Mouse (Mus musculus): ENCODE results near the gene Ropn1l.

Gene Ropn1l

DNA sequence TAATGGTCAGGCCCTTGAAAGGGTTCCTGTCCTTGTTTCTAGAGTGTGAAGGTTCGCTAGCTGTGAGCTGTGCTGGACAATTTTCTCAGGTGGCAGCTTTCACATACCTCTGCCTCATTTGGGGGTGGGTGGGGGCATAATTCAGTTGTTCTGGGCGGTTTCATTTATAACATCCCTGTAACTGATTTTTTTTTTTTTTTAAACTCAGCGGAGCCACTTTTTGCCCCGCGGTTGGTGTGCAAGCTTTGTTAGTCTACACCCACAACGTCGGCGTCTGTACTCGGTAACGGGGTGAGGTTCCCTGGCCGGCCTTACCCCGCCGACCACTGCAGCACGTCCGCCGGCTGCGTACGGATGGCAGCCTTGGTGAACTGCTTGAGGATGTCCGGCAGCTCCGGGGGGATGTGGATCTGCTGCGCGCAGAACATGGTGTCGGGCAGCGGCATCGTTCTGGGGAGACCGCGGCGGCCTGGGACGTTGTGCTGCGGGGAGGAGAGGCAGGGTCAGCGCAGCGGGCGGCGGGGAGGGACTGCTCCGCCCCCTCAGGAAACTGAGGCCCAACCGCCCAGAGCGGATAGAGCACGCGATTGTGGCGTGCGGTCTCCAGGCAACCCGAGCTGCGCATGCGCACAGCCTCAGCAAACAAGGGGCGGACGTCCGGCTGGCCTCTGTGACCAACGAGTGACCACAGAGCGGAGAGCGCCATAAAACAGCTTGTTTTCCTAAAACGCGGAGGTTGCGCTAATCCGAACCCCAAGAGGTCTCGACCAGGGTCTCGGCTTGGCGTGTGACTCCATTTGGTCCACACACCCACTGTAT is at the start of gene Ropn1l:
Gene Ropn1l, minus strand, starts transcription at position 640 of the 819 bp plus-strand sequence.
- peak; percentile 93 for DNase-seq

DNA sequence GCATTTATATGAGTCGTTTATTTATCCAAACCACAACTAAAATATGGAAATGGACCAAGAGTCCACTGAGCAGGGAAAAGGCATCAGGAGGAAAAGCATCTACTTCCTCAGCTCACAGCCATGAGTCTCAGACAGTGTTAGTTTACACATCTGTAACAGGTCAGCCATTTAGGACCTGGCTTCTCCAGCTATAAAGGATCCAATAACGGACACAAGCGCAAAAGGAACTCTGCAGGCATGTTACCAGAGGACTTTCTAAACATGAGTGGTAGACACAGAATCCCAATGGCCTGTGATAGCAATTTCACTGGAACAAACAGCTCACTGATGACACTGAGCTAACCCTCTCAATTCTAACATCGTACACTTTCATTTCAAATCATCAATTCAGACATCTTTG is 49.5 kb upstream of the Ropn1l start:
- DNase-seq, result no peak

DNA sequence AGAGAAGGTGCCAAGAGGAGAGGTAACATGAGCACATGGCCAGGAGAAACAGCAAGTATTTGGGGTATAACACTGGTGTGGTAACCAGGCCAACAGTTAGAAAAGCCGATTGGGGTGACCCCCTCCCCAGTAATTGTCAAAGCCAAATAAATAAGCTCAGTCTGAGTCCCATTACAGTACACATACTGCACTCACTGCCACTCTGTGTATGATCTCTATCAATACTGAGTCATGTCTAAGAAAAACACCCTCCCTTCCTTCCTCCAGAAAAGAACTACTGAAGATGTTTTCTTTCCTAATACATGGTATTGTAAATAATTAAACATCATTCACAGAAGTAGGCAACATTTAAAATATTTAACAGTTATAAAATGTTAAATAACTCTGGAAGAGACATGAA is 48.8 kb upstream of the Ropn1l start:
- DNase-seq, result no peak

DNA sequence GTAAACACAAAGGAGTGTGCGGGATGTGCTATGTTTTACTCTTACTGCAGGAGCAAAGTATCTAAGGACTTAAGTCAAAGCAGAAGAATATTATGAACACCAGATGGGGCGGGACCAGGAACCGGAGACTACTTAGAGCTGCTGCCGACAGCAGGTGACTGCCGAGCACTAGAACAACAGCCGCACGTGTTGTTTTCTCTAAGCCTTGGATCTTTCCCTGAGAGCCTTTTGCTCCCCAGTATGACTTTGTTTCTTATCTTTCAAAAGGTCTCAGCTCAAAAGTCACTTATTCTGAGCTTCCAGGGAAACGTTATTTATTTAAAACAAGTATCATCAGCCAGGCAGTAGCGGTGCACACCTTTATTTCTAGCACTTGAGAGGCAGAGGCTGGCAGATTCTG is 41.3 kb upstream of the Ropn1l start:
- no peak for DNase-seq

DNA sequence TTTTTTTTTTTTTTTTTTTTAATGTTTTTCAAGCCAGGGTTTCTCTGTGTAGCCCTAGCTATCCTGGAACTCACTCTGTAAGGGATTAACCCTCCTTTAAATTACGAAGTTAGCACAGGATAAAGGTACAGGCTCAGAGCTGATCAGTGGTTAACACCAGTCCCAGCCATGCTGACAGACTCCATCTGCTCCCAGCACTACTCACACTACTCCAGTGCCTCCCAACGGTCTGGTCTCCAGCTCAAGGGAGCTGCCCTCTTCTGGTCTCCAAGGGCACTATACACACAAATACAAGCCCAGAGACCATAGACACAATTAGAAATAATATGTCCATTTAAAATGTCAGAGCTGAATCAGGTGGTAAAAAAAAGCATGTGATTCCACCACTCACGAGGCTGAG is 40.8 kb upstream of the Ropn1l start:
- DNase-seq, result no peak

DNA sequence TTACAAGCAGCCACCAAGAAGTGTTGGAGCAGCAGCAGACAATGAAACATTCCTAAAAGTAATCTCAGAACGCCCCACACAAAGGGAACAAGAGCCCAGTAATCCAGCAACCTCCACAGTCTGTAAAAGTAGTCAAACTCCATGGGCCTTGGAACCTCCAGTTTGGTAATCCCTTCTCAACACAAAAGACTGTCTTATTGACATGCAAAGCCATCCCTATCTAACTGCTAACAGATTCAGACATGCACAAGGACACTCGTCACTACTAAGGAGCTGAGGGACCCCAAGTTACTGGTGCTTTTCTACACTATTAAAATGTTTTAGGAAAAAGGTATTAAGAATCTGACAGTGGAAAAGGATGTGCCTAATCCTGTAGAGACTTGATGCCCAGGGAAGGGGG is 33.9 kb upstream of the Ropn1l start:
- no peak for DNase-seq

DNA sequence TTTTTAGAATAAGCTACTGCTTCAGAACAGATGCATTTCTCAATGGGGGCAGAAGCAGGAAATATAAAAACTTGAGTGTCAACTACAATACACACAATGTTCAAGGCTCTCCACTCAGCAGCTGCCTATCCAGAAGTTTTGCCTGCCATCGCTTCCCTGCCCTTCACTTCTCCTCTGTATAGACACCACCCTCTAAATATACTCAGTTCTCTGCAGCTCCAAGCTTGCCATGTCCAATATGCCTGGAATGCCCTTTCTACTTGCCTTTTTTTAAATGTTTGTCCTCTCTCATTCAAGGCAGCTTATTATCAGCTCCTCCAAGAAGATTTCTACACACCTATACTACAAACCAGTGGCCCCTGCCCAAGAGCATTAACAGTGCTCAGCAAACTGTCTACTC is 23.1 kb upstream of the Ropn1l start:
- no peak for DNase-seq

DNA sequence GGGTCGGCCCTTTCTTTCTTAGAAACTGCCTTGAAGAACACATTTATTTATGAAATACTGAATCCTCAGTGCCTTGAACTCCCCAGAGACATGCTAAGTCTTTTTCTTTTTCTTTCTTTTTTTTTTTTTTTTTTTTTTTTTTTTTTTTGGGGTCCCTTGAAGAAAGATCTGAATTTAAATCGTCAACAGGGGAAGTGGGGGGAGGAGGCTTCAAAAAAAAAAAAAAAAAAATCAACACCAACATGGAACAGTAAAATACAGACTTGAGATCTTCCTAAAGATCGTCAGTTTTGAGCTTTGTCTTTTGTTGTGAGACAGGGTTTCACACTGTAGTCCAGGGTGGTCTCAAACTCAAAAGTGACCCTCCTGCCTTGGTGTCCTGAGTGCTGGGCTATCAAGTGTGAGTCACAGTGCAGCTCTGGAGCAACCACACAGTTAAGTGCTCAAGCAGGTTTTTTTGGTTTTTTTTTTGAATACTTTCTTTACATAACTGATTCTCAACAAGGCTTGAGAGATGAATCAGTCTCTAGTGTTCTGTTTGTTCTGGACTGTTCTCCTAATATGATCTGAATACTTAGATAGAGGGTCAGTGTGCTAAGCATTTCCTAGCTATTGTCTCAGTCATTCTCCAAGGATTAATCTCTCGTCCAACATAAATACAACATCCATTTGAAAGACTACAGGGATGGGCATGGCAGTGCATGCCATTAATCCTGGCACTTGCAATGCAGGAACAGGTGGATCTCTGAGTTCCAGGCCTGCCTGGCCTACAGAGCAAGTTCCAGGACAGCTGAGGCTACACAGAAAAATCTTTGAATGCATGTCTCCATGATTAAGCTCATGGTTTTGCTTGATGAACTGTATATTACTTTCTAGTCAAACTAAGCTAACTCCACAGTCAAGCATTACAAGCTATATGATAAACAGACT is 19.4 kb upstream of the Ropn1l start:
- DNase-seq, result no peak

DNA sequence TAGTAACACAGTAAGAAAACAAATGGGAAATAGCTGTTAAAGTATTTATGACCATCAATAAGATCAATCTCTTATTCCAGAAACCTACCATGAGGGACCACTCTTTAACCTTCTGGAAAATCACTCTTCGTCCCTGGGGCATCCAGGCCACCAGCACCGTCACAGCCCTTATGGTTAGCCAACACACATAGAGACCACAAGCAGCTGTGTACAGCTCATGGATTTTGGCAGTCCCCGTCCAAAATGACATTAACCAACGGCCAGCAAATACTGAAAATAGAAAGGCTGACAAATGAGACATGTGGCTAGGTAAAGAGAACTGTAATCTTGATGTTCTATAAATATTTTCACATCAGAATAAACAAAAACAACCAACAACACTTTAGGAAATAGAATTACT is 18.0 kb upstream of the Ropn1l start:
- no peak for DNase-seq

DNA sequence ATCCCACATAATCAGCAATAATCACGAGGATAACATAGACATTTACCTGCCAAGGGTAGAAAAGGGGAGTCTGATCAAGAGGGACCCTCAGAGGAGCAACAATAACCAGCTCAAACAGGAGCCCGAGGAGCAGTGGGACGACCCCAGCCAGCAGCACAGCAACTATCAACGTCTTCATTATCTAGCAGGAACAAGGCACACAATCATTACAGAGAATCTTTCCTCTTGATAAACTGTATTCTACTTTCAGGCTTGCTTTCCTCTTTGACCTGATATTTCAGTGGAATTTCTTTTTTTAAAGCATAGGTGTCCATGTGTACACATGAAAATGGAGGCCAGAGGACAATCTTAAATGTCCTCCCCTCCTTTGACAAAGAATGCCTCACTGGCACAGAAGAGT is 16.0 kb upstream of the Ropn1l start:
- no peak for DNase-seq

DNA sequence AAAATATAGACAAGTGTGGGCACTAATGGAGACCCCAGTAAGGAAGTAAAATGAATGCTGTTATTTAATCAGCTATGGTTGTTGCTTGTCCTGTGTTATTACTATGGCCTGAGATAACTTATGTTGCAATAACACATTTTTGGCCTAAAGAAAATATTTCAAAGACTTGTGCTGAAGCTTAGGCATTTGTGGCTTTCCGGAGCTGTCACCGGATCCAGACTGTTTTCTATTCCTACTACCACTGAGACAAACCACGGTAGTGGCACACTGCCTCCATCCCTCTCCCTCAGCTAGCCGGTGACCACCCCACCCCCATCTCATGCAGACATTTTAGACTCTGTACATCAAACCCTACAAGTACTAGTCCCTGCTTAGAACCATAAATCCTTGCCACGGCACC is 15.3 kb upstream of the Ropn1l start:
- DNase-seq, result no peak

DNA sequence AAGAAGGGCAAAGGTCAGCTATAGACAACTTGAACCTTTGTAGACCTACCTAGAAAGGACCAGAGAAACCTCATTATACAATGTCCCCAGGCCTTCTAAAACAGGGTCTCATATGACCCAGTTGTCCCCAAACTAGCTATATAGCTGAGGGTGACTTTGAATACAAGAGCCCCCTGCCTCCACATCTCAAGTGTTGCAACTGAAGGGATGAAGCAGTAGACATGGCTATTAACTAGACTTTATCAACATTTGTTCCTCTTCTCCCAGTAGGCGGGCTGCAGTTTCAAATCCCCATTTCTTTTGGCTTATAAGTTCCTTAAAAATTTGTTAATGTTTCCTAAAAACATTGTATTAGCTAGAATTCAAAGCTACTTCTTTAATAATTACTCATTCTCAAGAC is 13.2 kb upstream of the Ropn1l start:
- no peak for DNase-seq

DNA sequence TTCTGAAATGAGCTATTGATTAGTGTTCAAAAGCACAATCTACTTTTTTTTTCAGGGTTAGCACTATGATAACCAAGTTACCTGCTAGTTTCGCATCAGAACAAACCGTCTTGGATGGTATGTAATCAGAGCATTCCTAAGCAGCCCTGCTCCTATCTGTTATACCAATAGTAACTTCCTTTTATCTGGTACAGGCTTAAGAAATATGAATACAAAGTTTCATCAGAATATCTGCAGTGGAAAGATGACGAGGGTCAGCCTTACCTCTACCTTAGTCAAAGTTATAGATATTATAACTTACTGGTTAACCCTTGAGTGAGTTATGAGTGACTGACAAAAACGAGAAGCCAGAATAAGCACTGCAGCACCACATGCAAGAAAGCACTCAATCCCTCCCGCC is 12.8 kb upstream of the Ropn1l start:
- DNase-seq, result no peak

DNA sequence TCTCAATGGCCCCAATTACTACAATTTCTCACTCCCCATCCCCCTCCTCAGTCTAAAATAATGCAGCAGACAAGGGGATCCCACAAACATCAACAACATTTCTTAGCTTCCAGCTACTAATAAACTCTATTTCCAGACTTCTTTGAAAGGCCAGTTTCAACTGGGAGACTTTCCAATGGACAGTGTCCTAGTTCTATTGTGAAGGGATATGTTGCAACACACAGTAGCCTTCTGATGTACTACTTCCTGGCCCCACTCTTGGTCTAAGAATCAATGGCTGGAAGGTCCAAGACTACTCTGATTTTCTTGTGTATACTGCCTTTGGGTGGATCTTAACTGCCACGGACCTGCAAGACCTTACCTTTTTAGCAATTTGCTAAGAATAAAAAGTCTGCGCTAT is 12.3 kb upstream of the Ropn1l start:
- DNase-seq, result no peak

DNA sequence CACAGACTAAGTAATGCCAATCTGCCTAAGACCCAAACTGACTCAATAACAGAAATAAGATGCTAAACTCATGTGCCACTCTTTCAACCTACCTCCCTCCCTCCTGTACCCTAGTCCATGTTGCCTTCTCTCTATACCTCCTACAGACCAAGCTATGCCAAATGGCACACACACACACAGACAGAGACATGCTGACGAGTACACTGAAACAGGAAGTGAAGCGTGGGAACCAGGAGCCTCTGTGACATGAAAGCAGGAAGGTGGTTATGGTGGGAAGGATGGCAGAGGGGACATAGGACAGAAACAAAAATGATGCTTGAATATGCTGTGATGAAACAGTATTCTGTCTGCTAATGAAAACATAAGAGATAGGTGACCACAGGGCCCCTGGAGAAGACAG is 7.0 kb upstream of the Ropn1l start:
- DNase-seq, result no peak

DNA sequence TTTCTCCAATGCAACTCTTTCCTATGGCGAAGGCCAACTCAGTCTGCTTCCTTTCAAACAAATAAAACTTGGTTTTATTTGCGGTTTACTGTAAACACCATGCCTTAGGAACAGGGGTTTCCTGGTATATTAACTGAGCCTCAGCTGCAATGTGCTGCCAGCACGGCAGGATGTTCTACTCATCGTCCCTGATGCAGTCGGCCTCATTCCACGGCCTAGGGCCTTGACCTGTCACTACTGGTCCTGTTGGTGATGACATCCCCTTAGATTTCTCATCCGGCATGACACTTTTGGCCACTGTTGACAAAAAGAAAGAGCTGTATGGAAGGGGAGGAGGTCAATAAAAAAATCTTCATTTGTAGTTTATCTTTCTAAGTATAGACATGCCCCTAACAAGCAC is 4.5 kb upstream of the Ropn1l start:
- DNase-seq, result no peak

DNA sequence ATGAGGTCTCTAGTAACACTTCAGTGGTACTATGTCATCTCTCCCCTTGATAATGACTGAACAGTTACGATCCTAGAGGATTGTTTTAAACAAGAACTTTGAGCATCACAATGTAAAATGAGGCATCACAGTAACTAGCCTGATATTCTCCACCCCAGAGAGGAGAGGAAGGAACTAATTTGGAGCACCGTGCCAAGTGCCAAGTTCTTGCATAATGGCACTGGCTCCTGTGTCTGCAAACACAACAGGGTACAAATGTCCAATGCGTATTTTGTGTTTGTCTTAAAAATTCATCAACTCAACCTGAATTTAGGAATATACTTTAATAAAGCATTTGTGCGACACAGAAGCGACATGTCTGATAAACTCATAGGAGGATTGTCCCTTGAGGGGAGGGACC is 2.8 kb upstream of the Ropn1l start:
- no peak for DNase-seq

DNA sequence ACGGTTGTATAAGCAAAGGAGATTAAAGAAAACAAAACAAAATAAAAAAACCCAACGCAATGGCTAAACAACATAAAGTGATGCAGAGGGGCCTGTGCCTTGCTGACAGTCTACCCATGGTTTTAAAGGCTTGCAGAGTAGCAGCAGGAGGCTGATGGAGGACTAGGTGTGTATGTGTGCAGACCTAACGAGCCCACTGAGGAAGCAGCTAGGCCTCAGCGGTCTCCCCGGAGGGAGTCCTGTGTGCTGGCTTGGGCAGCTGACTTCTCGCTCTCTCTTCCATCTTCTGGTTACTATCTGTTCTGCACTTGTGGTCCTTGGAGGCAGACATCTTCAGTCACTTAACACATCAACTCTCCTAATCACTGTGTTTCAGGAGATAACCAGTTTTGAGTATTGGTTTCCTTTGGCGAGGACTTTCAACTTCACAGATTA is 1.3 kb upstream of the Ropn1l start:
- DNase-seq, result no peak

DNA sequence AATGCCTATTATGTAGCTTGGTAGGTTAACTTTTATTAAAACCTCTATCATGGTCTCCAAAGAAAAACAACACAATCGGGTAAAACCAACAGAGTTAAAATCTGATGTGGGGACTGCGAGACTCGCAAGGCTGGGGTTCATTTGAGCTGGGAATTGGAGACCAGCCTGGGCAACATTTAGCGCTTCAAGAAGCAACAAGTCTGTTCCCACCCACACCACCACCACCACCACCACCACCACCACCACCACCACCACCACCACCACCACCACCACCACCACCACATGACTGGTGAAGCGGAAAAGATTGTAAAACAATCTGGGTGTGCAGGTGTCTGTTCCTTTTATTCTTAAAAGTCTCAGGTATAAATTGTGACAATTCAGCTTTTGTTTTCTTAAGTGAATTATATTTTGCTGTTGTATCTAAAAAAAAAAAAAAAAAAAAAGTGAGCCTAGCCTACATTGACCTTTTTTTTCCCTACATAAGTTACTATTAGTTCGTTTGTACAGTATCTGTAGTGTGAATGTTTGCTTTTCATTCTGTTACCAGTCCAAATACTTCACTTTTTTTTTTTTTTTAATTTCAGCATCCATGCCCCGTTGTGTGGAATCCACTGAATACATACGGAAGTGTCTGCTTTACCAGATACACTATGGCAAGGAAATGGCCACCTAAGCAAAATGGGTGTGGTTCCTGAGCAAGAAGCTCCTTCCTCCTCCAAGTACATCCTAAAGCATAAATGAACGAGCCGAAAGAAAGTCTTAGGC is 741 bp upstream of the Ropn1l start:
- DNase-seq, result no peak

DNA sequence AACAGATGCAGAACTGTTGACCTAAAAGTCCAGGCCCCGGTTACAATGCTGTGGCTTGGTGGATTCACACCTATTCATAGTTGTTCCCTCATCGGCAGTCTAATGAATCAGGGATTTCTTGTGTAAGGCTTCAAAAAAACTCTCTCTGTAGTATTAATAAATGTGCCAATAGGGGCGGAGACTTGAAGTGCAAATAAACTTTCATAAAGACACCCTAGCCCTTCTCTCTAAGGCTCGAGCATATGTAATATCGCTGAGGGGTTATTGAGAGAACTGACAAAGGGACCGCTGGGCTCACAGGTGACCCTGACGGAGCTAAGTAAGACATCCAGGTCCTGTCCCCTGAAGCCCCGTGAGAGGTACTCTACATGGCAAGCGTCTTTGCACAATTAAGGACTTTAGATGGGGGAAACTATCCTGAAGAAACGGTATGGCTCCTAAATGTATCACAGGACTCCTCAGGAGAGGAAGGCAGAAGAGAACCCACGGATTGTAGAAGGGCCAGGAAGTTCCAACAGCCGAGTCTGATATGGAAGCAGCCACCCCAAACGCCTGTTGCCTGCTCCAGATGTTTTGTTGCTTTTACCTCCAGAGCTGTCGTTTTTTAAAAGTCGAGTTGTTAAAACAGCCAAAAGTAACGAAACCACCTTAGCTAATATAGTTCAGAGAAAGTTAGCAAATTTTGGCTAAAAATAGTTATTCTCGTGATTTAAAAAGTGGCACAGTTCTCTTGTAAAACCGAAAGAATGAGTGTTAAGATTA is 1.0 kb downstream of the Ropn1l start:
- no peak for DNase-seq

DNA sequence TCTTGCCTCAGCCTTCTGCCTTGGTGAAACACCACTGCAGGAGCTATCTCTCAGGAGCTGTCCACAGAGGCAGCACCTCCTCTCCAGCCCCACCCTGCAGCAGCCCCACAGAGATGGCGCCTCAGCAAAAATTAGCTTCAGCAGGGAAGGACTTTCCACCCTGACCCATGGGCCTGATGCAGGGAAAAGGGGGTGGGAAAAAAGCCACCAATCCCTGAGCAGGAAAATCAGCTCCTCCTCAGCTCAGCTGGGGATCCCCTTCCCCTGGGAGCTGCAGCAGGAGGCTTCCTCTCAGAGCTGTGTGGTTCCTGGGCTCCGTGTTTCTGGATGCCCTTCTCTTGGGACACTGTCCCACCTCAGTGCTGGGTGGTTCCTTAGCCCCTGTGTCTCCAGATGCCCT is 3.8 kb downstream of the Ropn1l start:
- DNase-seq, result peak; percentile 57

DNA sequence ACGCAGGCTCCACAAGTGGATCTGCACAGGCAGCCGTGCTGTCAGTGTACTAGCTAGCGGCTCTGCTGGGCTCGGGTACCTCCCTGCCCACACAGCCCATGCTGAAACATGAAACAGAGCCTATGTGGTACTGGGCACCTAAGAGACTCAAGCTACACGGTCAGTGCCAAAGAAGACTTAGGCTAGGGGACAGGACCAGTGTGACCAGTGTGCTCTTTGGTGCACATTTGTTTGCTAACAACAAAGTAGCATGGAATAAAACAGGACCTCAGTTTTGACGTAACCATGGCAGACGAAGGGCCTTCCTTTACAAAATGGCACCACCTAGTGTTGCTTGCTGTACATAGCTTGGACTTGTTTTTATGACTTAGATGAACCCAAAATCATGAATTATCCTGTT is 6.4 kb downstream of the Ropn1l start:
- DNase-seq, result peak; percentile 44

DNA sequence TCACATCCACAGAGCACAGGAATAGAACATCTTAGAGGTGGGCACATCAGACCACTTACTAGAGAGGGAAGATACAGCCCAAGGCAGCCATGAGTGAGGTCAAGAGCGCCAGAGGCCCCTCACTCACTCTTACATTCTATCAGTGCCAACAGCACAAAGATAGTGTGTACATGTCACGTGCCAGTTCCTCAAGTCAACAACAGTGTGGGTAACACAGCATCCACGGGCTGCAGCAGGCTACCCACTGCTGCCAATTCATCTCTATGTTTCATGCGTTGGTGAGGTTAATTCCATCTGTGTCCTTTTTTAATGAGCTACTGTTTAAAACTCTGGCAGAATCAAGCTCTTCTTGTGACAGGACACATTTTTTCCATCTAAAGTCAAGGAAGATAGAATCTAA is 10.8 kb downstream of the Ropn1l start:
- DNase-seq, result no peak
